Mouse (Mus musculus) liver, adult 2 months (tissue): ENCODE results near the gene Cryab. TPM values are rescaled to one million over a fixed set of nuclear protein-coding genes. Genes with fewer than 3 reads are reported as not detected.

Experiments
- DNase-seq: peaks from one replicate; pipeline ENCODE4 v3.0.0-alpha.2; 2011; ENCODE audit warnings: low read depth, low spot score; ENCODE audit errors: extremely low read depth
- H3K27ac ChIP-seq: fragments of 200-500 bp; replicated peaks from 2 replicates; pipeline ENCODE4 v1.5.1; 2012; ENCODE audit warnings: low read depth, mild to moderate bottlenecking, control low read depth, inconsistent platforms, low read length; ENCODE audit not compliant: insufficient read depth
- H3K27me3 ChIP-seq: fragments of 200-500 bp; 2 replicates; pipeline ENCODE4 v1.6.1; 2012; ENCODE audit warnings: mild to moderate bottlenecking, moderate library complexity, low read length, inconsistent platforms; ENCODE audit not compliant: control insufficient read depth, insufficient read depth
- H3K36me3 ChIP-seq: fragments of 200-500 bp; 2 replicates; pipeline ENCODE4 v1.6.1; 2012; ENCODE audit warnings: low read length, inconsistent platforms; ENCODE audit not compliant: control insufficient read depth, insufficient read depth
- H3K4me1 ChIP-seq: fragments of 200-500 bp; 2 replicates; pipeline ENCODE4 v1.6.1; 2011; ENCODE audit warnings: low read length; ENCODE audit not compliant: control insufficient read depth, insufficient read depth
- H3K4me3 ChIP-seq: fragments of 200-500 bp; 2 replicates; pipeline ENCODE4 v1.5.1; 2011; ENCODE audit warnings: low read depth, mild to moderate bottlenecking, control low read depth, low read length, moderate library complexity; ENCODE audit not compliant: insufficient read depth
- H3K79me2 ChIP-seq: fragments of 200-500 bp; 2 replicates; pipeline ENCODE4 v1.6.1; 2012; ENCODE audit warnings: inconsistent platforms, mild to moderate bottlenecking, low read length, moderate library complexity; ENCODE audit not compliant: control insufficient read depth, insufficient read depth
- H3K9ac ChIP-seq: fragments of 200-500 bp; 2 replicates; pipeline ENCODE4 v1.6.1; 2012; ENCODE audit warnings: low read depth, mild to moderate bottlenecking, control low read depth, inconsistent platforms, low read length
- CTCF ChIP-seq: fragments of 200-500 bp; IDR thresholded peaks from 2 replicates; pipeline ENCODE4 v1.5.1; 2011; ENCODE audit warnings: low read depth, low read length, control low read depth
- POLR2A ChIP-seq: fragments of 200-500 bp; IDR thresholded peaks from 2 replicates; pipeline ENCODE4 v1.6.1; 2011; ENCODE audit warnings: low read length, control low read depth; ENCODE audit not compliant: insufficient read depth; ENCODE audit errors: extremely low read depth
- WGBS: fragments of 180-500 bp; shearing (Covaris S2); methylation state at CpG from one replicate; pipeline ENCODE4 v1.1.7; 2018; 5-methylcytosine and 5-hydroxymethylcytosine counted together
- polyA plus RNA-seq: library from polyadenylated mRNA; depleted of rRNA; stranded (reverse); fragments of >200 nt; gene quantifications from 2 replicates; pipeline ENCODE4 v1.2.3, GENCODE M21; 2012
- total RNA-seq: library from RNA; depleted of rRNA; stranded (reverse); fragments of >200 nt; gene quantifications from 2 replicates; pipeline ENCODE4 v1.2.3, GENCODE M21; 2014

Gene Cryab
- total and polyA plus RNA-seq, 2 experiments = 2.4 to 5.5 TPM

DNA sequence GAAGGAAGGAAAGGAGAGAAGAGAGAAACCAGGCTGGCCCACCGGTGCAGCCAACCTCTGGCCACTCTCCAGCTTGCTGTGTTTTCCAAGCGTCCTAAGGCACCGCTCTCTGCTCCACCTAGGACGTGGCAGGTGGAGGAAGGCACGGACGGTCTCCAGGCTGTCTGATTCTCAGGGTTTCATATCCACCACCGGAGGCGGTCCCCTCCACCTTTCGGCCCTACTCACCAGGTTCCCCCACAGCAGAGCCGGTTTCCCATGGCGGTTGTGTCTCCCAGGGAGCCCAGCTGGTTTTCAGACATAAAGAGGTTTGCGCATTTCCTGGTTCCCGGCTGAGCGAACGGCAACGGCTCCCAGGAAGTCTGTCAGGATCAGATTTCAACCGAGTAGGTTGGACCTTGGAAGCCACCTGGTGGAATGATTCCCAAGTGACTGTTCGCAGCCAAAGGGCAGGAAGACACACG is 4.9 kb upstream of the Cryab start, which contains the start of gene 2310030G06Rik:
TSS of gene 2310030G06Rik (minus strand) at position 323 of the 464 bp plus-strand sequence.
- Histone ChIP-seq H3K79me2 (peaks cover 3% of the 10 kb centered on the region; the same call in 1 of the 2 replicates), H3K9ac (peak within 1 kb of the TSS; percentile 85), H3K4me3 (peak within 1 kb of the TSS; percentile 83), H3K27me3 (no peaks in the 10 kb centered on the region), H3K27ac (peak within 1 kb of the TSS; percentile 90), H3K36me3 (no peaks in the 10 kb centered on the region), H3K4me1 (peaks cover 3% of the 10 kb centered on the region; the same call in 1 of the 2 replicates)
- peak; percentile 86 for DNase-seq
- 4% methylated on average over 19 of the region's 19 CpGs for WGBS
- peak; percentile 30; the same call in 1 of the 2 replicates for TF ChIP-seq CTCF
- peak; percentile 45; the same call in 1 of the 2 replicates for TF ChIP-seq POLR2A

- no peaks in the 10 kb centered on the region for H3K4me1 ChIP-seq
- DNase-seq = no peak
- H3K9ac ChIP-seq = no peak overlapping the region
- WGBS = 79% methylated on average over 6 of the region's 6 CpGs
- TF ChIP-seq POLR2A = no peak
- TF ChIP-seq CTCF = no peak
- H3K27ac ChIP-seq = no peak overlapping the region
- H3K27me3 ChIP-seq = no peaks in the 10 kb centered on the region
- no peaks in the 10 kb centered on the region for H3K36me3 ChIP-seq
- H3K79me2 ChIP-seq = no peaks in the 10 kb centered on the region
- no peak overlapping the region for H3K4me3 ChIP-seq
These were observed 419 bp upstream of the Cryab start for GRCm38 (mm10) chr9:50750706-50751105.

- Histone ChIP-seq H3K4me1 (no peaks in the 10 kb centered on the region), H3K36me3 (no peaks in the 10 kb centered on the region), H3K4me3 (peak within 1 kb of the TSS; percentile 56), H3K27me3 (no peaks in the 10 kb centered on the region), H3K27ac (peak within 1 kb of the TSS; percentile 39), H3K9ac (peak within 1 kb of the TSS; percentile 44), H3K79me2 (no peaks in the 10 kb centered on the region)
- DNase-seq = no peak
- WGBS = 62% methylated on average over 14 of the region's 14 CpGs
- TF ChIP-seq POLR2A (no peak), CTCF (no peak)
These were observed 1.0 kb downstream of the Cryab start, which contains the start of gene Hspb2 for GRCm38 (mm10) chr9:50752054-50752602. Gene Hspb2, minus strand, starts transcription at chr9:50752354.

DNA sequence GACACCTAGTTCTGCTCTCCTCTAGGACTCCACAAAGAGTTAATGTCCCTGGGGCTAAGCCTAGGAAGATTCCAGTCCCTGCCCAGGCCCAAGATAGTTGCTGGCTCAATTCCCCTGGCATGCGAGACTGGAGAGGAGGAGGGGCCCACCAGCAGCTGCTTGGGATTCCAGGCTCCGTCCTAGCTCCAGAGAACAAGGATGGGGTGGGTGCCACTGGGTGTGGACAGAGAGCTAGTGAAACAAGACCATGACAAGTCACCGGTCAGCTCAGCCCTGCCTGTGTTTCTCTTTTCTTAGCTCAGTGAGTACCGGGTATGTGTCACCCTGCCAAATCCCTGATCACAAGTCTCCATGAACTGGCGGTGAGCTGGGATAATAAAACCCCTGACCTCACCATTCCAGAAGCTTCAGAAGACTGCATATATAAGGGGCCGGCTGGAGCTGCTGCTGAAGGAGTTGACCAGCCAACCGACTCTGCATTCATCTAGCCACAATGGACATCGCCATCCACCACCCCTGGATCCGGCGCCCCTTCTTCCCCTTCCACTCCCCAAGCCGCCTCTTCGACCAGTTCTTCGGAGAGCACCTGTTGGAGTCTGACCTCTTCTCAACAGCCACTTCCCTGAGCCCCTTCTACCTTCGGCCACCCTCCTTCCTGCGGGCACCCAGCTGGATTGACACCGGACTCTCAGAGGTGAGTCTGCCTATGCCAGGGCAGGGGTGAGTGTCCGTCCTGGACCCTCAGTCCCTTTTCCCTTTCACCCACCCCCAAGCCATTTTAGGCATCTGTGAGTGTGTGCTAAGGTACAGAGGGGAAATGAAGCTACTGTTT is 1.9 kb downstream of the Cryab start:
- no peaks in the 10 kb centered on the region for H3K27me3 ChIP-seq
- H3K36me3 ChIP-seq = no peaks in the 10 kb centered on the region
- H3K9ac ChIP-seq = peak overlapping the region; percentile 12
- no peaks in the 10 kb centered on the region for H3K4me1 ChIP-seq
- peak; percentile 25 for DNase-seq
- H3K79me2 ChIP-seq = no peaks in the 10 kb centered on the region
- WGBS = 82% methylated on average over 17 of the region's 17 CpGs
- H3K27ac ChIP-seq = no peak overlapping the region; the same call in 1 of the 2 replicates
- no peak for TF ChIP-seq POLR2A
- no peak for TF ChIP-seq CTCF
- peak overlapping the region; percentile 44 for H3K4me3 ChIP-seq

DNA sequence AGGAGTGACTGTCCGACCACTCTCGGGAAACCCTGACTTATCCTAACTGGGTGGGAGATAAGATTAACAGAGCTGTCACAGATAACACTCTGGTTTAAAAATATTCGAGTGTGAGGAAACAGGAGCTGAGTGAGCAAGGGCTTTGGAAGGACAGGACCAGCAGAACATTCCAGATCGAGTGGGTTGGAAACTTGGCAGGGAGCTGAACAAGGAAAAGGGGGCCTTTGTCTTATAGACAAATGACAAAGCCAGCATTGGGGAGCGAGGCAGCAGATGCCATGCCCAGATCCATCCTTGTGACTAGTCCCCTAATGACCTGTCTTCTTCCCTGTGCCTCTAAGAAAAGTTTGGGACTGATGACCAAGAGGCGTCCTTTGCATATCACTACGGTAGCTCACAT is 2.8 kb downstream of the Cryab start:
- no peaks in the 10 kb centered on the region for H3K79me2 ChIP-seq
- no peak overlapping the region for H3K9ac ChIP-seq
- H3K36me3 ChIP-seq = no peaks in the 10 kb centered on the region
- no peak overlapping the region for H3K27ac ChIP-seq
- TF ChIP-seq CTCF = no peak
- no peak for TF ChIP-seq POLR2A
- no peak for DNase-seq
- no peaks in the 10 kb centered on the region for H3K27me3 ChIP-seq
- no peaks in the 10 kb centered on the region for H3K4me1 ChIP-seq
- WGBS = 58% methylated on average over 7 of the region's 7 CpGs
- H3K4me3 ChIP-seq = 0 out of 2 replicates have a peak overlapping the region, but pooled peaks have one; percentile 16

GRCm38 (mm10) chr9:50756711-50757110 is 5.6 kb downstream of the Cryab start:
- no peak for DNase-seq
- no peak overlapping the region for H3K27ac ChIP-seq
- no peaks in the 10 kb centered on the region for H3K36me3 ChIP-seq
- no peak overlapping the region for H3K9ac ChIP-seq
- H3K4me3 ChIP-seq = no peak overlapping the region
- no peaks in the 10 kb centered on the region for H3K79me2 ChIP-seq
- H3K4me1 ChIP-seq = no peaks in the 10 kb centered on the region
- no peak for TF ChIP-seq CTCF
- no peaks in the 10 kb centered on the region for H3K27me3 ChIP-seq
- 77% methylated on average over 5 of the region's 5 CpGs for WGBS
